Mouse (Mus musculus): Measurements from ENCODE around the gene Dpt. TPM values are rescaled to one million over a fixed set of nuclear protein-coding genes. Genes with fewer than 3 reads are reported as not detected.

Dpt gene
- polyA plus RNA-seq, 1 experiment from 2014 or later: 0.38 TPM

DNA sequence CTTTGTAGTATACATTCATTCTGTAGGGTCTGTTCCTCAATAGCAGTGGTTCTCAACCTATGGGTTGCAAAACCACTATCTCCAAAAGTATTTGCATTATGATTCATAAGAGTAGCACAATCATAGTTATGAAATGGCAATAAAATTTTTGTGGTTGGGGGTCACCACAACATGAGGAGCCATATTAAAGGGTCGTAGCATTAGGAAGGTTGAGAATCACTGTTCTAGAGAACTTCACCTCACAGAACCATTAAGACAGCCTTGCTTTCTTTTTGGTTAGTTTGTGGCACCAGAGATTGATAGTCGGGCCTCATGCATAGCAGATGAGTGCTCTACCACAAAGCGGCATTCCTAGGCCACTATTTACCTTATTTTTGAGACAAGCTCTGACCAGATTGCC is 68.2 kb downstream of the Dpt start:
- ATAC-seq: no peak
- 93% methylated on average over 3 of the region's 3 CpGs for WGBS

GRCm38 (mm10) chr1:164870694-164871093 is 74.2 kb downstream of the Dpt start:
- no peak for ATAC-seq
- no peaks in the 10 kb centered on the region for H3K4me1 ChIP-seq (ENCODE audit: control insufficient read depth, insufficient read depth, low read length)
- no peak overlapping the region for H3K4me3 ChIP-seq (ENCODE audit: low read depth, low read length)
- H3K9me3 ChIP-seq (replicated peaks; ENCODE audit: control insufficient read depth, low read length, poor library complexity, severe bottlenecking): no peaks in the 10 kb centered on the region
- no peak overlapping the region for H3K4me2 ChIP-seq (ENCODE audit: low read length)
- no peaks in the 10 kb centered on the region for H3K27me3 ChIP-seq (ENCODE audit: control insufficient read depth, insufficient read depth, low read depth, low read length)
- no peak overlapping the region for H3K9ac ChIP-seq (ENCODE audit: low read depth, low read length)
- 60% methylated on average over 7 of the region's 7 CpGs for WGBS
- H3K36me3 ChIP-seq (ENCODE audit: control insufficient read depth, insufficient read depth, low read length): no peaks in the 10 kb centered on the region
- no peak overlapping the region for H3K27ac ChIP-seq (ENCODE audit: low read length)

More for the DNA sequence above, 68.2 kb downstream of the Dpt start:
- Histone ChIP-seq H3K27me3 (ENCODE audit: control insufficient read depth, insufficient read depth, low read depth, low read length) (no peaks in the 10 kb centered on the region), H3K36me3 (ENCODE audit: control insufficient read depth, insufficient read depth, low read length) (no peaks in the 10 kb centered on the region), H3K4me1 (ENCODE audit: control insufficient read depth, insufficient read depth, low read length) (0 out of 2 replicates have a peak, but pooled peaks cover 2% of the 10 kb centered on the region), H3K9me3 (replicated peaks; ENCODE audit: control insufficient read depth, low read length, poor library complexity, severe bottlenecking) (no peaks in the 10 kb centered on the region), H3K27ac (ENCODE audit: low read length) (no peak overlapping the region), H3K9ac (ENCODE audit: low read depth, low read length) (no peak overlapping the region), H3K4me3 (ENCODE audit: low read depth, low read length) (no peak overlapping the region), H3K4me2 (ENCODE audit: low read length) (no peak overlapping the region)

Other genes starting within 250 kb of the Dpt start
- gene Xcl1, start 138.9 kb downstream of the Dpt start, polyA plus RNA-seq (2015; fragmentation: Nextera tagmentation; extraction: Ambion mirVana): not detected in 2 replicates